Mouse (Mus musculus): ENCODE data around the gene Ndufaf3.

Ndufaf3 gene

GRCm38 (mm10) chr9:108573774-108574690, 6.8 kb upstream of the Ndufaf3 start:
- peak; percentile 69 for DNase-seq (ENCODE audit: low read depth, low spot score)

DNA sequence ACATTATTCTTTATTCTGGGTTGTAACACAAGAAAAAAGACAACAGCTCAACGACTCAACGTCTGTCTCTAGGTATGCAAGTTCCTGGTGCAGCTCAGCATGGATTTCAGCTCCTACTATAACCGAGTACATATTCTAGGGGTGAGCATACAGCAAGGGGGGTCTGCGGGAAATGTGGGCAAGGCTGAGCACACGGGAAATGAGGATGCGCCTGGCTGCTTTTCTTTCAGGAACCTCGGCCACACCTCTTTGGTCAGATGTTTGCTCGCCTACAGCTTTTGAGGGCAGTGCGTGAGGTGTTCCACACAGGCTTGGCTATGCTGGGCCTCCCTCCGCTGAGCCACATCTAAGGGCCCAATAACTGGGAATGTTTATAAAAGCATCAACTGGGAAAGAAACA, 5.1 kb upstream of the Ndufaf3 start:
- no peak for DNase-seq (ENCODE audit: low read depth, low spot score)

DNA sequence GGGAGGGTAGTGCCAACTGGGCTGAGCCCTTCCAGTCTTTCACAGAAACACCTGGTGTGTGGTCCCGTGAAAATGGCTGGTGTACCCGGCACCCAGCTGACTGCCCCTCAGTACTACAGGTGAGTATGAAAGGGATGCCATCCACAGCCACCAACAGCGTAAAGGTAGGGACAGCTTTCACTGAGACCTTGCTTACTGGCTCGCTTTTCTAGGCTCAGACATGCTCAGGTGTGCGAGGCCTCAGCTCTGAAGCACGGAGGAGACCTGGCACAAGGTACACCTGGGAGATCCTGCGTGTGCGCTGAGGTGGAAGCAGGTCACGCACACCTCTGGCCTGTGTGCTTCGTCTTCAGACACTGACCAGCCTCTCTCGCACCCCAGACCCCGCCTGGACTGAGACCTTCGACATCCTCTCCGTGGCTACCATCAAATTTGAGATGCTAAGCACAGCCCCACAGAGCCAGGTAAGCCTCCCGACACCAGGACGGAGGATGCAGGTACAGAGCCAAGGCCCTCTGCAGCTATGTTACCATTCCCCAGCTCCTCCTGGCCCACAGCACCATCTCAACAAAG, 4.3 kb upstream of the Ndufaf3 start:
- DNase-seq (ENCODE audit: low read depth, low spot score): no peak

DNA sequence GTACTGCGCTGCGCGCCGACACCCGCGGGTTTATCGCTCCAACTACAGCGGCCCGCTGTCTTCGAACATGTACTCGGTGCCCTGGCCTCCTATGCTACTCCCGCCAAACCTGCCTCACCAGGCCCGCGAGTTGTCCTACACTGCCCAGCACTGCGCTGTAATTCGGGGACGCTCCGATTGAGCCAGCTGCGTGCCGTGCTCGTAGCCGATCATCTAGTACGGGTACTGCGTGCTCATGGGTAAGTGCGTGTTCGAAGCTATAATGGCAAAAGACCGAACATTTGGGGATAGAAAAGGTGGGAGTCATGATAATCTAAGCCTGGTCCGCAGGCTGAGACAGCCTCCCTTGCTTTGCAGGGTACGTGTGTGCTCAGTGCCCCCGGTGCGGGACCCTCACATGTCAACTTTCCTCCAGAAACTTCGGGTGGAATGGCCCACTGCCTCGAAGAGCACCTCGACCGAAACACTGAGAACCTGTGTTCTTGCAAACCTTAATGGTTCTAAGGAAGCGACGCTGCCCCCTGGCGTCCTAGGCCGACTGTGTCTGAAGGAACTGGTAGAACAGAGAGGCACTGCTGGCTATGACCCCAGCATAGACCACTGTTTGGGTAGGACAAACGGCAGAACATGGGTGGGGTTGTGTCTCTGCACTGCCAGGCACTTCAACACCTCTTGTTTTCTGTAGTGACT, 3.1 kb upstream of the Ndufaf3 start:
- DNase-seq (ENCODE audit: low read depth, low spot score): peak; percentile 86

DNA sequence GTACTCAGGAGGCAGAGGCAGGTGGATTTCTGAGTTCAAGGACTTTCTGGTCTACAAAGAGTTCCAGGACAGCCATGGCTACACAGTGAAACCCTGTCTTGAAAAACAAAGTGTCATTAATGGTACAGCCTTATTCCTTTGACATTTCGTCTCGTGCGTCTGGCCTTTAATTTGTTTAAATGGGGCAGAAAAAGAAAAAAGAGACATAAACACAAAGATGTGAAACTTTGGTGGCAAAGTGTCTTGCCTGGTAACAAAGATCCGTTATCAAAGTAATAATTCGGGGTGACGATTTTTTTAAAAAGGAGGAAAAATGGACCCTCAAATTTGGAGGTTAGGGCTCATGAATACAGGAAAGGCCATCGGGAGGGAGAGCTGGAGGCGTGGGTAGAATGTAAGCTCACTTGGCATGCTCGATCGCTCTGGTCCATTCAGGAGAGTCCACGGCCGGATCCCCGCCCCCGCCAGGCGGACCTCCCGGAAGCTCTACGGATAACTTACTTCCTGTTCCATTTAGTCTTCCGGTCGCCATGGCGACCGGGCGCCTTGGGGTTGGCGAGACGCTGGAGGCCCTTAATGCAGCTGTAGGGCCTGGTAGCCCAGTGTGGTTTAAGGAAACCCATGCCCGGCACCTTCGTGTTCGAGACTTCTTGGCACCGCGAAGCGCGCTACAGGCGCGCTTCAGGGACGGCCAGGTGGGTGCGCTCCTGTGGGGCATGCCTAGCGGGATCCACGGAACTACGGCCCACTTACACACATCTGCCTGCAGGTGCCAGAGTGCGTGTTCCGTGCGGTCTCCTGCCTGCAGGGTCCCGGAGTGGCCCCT, 2.4 kb upstream of the Ndufaf3 start, which contains the start of gene Dalrd3:
Gene Dalrd3 (plus strand): TSS at position 506 of the 826 bp plus-strand sequence.
- DNase-seq (ENCODE audit: low read depth, low spot score): peak; percentile 97

- no peak for DNase-seq (ENCODE audit: low read depth, low spot score)
Measured at GRCm38 (mm10) chr9:108568511-108568921, 1.3 kb upstream of the Ndufaf3 start.

DNA sequence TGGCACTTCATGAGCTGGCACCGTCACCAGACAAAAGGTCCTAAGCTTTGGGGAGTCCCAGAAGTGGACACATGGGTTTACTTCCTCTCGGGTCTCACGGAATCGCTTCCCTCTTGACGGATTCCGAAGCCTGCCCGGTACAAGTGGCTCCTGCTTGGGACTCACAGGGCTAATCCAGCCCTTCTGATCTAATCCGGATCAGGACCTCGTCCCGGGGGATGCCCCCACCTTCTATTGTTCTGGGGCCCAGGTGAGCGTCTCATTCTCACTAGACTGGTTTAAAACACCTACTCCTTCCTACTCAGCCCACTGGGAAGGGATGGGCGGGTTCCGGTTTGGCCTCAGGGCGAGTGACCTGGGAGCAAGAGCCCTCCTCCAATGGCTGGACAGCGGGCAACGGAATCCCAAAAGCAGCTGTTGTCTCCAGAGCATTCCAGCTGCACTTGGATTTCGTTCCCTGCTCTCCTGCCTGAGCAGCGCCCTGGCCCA, 741 bp upstream of the Ndufaf3 start:
- DNase-seq (ENCODE audit: low read depth, low spot score): no peak

- no peak for DNase-seq (ENCODE audit: low read depth, low spot score)
Measured at GRCm38 (mm10) chr9:108565881-108566814, 1.1 kb downstream of the Ndufaf3 start.

DNA sequence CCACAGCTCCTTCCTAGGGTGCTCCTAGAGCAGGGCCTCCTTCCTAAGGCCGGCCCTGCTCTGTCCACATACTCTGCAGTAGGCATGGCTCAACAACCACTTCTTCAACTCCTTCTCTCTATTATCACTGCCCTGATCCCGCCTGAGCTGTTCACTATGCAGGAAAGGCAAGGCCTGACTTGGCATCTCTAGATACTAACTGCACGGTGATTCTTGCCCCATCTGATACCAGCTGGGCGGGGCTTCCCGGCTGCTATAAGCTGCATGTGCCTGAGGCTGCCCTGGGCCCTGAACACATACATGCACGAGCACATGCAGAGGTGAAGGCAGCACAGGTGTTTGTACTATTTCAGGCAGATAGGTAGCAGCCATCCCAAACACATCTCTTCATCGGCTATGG, 3.1 kb downstream of the Ndufaf3 start:
- DNase-seq (ENCODE audit: low read depth, low spot score): no peak

GRCm38 (mm10) chr9:108563671-108564070, 3.6 kb downstream of the Ndufaf3 start:
- no peak for DNase-seq (ENCODE audit: low read depth, low spot score)

- DNase-seq (ENCODE audit: low read depth, low spot score): peak; percentile 99
Measured at GRCm38 (mm10) chr9:108560227-108560841, 6.9 kb downstream of the Ndufaf3 start, which contains the start of gene Impdh2. Impdh2 (plus strand) TSS chr9:108560286.

DNA sequence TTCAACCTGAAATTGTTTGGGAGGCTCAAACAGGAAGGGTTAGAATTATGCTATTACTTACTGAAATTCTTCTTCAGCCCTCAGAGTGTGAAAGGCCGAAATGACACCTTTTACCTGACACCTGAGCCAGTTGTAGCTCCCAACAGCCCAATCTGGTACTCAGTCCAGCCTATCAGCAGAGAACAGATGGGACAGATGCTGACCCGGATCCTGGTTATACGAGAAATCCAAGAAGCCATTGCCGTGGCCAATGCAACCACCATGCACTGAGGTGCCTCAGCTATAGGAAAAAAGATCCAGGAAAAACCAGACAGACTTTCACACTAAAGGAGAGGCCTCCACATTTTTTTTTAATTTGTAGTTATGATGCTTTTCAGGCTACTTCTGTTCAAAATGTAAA, 8.1 kb downstream of the Ndufaf3 start:
- DNase-seq (ENCODE audit: low read depth, low spot score): no peak

- no peak for DNase-seq (ENCODE audit: low read depth, low spot score)
Measured at GRCm38 (mm10) chr9:108546875-108547274, 20.4 kb downstream of the Ndufaf3 start.

DNA sequence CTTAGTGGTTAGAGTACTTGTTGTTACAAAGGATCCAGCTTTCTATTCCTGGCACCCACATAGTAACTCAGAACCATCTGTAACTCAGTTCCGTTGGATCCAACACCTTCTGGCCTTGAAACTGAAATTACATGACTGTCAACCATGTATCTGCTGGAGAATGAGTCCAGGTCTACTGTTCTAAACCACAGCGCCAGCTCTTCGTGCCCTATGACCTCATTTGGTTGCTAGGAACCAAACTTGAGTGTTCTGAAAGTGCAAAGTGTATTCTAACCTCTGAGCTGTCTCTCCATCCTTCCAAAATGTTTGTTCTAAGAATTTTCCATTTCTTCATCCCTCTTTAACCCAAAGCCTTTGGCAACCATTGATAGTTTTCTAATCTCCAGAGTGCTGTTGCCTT, 21.2 kb downstream of the Ndufaf3 start:
- DNase-seq (ENCODE audit: low read depth, low spot score): peak; percentile 25

DNA sequence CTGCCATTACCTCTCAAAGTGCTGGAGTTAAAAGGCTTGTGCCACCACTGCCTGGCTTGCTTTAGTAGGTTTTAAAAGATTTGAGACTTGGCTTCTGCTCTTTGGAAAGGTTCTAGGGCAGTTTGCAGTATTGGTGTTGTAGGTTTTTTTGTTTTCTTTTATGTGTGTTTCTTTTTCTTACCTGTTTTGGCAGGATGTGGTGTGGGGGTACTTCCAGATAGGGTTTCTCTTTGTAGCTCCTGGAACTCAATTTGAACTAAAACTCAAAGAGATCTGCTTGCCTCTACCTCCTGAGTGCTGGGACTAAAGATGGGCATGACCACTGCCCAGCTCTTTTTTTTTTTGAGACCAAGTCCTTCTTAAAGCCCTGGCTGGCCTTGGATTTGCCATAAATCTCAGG, 26.4 kb downstream of the Ndufaf3 start:
- no peak for DNase-seq (ENCODE audit: low read depth, low spot score)

GRCm38 (mm10) chr9:108531496-108531895, 35.7 kb downstream of the Ndufaf3 start:
- DNase-seq (ENCODE audit: low read depth, low spot score): no peak

DNA sequence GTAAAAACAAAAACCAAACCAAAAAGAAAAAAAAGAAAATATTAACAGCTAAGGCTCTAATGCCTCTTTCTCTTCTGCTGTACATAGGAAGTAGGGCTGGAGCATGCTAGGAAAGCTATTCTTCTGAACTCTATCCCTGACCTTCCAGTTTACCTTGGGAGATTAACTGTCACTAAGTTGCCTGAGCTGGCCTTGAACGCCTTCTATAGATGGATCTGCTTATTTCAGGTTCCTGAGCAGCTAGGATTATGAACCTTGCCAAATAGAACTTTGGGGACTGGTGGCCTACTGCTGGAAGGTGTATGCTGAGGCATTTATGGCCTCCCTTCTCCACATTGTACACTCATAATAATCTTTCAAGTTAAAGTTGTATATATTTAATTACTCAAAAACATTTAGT, 36.3 kb downstream of the Ndufaf3 start:
- no peak for DNase-seq (ENCODE audit: low read depth, low spot score)

GRCm38 (mm10) chr9:108525400-108525799, 41.8 kb downstream of the Ndufaf3 start:
- peak; percentile 13 for DNase-seq (ENCODE audit: low read depth, low spot score)

DNA sequence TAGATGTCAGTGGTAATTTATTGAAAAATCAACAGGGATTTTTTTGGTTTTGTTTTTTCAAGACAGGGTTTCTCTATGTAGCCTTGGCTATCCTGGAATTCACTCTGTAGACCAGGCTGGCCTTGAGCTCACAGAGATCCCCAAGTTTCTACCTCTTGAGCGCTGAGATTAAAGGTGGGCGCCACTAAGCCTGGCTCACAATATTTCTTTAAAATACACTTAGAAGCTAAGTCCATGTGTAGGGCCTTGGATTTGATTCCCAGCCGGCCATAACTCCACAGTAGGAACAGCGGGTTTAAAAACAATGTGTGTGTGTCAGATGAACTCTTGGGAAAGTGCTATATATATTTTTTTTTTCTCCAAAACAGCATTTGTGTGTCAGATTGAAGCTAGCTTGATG, 43.9 kb downstream of the Ndufaf3 start:
- DNase-seq (ENCODE audit: low read depth, low spot score): no peak

DNA sequence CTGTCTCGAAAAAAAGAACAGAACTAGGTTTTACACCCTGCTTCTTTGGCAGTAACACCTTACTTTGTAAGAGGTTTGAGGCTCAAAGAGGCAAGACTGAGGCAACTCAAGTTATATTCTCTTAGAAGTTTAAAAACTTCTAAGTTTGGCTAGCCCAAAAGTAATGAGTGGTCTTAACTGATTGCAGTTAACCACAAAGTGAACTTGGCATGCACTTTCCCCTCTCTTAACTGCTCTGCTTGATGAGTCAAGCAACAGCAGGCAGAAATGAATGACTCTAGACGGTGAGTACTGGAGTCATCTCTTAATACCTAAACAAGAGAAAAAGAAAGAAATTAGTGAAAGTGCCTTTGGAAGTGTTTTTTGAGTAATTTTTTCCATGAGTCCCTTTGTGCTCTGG, 45.6 kb downstream of the Ndufaf3 start:
- no peak for DNase-seq (ENCODE audit: low read depth, low spot score)
